Mouse (Mus musculus): ENCODE measurements around the gene Coro7.

- no peak for TF ChIP-seq CTCF (IDR thresholded peaks at IDR 0.05; ENCODE audit: insufficient read depth, low read length)
- no peak for TF ChIP-seq POLR2A (IDR thresholded peaks at IDR 0.05; ENCODE audit: borderline replicate concordance, extremely low read depth, low read depth, low read length)
Observed at GRCm38 (mm10) chr16:4702646-4703045, 23.1 kb upstream of the Coro7 start.
